Mouse (Mus musculus) kidney, adult 9 months (tissue): ENCODE results near the gene Dus2.
"Not testable (repeated sequence)": the region's sequence is repeated elsewhere in the genome, so short reads cannot be mapped to it uniquely, and the experiment has no call there.

ENCODE experiments used
- DNase-seq: peaks from one replicate; pipeline ENCODE4 v3.0.0; 2022

The Dus2 gene

DNA sequence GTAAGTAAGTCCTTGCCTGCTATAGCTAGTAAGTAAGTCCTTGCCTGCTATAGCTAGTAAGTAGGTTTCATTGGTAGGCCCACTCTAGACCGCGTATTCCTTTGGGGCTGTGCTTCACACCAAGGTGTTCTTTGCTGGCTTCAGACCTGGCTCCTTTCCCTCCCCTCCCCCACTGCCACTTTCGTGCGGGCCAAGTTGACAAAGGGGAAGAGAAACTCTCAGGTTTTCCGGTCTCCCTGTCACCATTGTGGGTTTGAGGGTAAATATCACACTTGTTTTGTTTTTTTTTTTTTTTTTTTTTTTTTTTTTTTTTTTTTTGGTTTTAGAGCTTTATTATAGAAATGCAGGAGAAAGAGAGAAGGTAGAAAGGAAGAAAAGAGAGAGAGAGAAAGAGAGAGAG lies 1.4 kb downstream of the Dus2 start:
- DNase-seq = no peak

- DNase-seq = no peak
These were observed 2.1 kb downstream of the Dus2 start for GRCm38 (mm10) chr8:105993226-105993625.

GRCm38 (mm10) chr8:105996359-105996758 lies 5.2 kb downstream of the Dus2 start:
- DNase-seq = no peak

GRCm38 (mm10) chr8:105998971-105999370 lies 7.8 kb downstream of the Dus2 start:
- DNase-seq = peak; percentile 79

GRCm38 (mm10) chr8:106001908-106002307 lies 10.8 kb downstream of the Dus2 start:
- no peak for DNase-seq

DNA sequence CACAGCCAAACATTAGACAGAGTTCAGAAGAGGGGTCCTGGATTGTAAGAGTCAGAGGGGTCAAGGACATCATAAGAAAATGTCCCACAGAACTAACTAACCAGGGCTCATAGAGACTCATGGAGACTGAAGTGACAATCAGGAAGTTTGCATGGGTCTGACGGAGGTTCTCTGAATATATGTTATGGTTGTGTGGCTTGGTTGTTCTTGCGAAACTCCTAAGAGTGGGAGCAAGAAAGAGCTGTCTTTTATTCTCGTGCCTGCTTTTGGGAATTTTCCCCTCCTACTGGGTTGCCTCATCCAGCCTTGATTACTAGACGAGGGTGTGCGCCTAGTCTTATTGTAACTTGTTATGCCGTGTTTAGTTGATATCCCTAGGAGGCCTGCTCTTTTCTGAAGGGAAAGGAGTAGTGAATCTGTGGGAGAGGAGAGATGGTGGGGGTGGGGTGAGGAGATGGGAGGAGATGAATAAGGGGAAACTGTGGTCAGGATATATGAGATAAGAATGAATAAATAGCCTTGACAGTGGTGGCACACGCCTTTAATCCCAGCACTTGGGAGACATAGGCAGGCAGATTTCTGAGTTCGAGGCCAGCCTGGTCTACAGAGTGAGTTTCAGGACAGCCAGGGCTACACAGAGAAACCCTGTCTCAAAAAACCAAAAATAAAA lies 13.5 kb downstream of the Dus2 start:
- no peak for DNase-seq

DNA sequence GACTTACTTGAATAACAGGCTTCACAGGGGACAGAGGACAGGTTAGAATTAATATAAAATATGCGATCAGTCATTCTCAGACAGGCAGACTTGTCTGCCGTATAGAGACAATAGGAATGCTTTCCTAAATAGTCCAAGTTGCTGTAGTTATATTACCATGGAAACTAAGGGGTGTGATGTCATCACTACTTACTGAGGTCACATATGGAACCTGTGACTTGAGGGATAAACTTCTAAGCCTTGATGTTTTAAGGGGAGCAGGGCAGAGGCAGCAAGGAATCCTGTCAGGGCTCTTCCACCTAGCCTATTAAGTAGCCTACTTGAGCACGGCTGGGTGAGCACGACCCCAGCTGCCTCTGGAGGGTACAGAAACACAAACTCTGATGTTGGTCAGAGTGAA lies 14.7 kb downstream of the Dus2 start, which contains the start of gene Dpep2nb:
Gene Dpep2nb (minus strand): TSS at position 101 of the 400 bp plus-strand sequence.
- DNase-seq = no peak

- DNase-seq = peak; percentile 12
These were observed 15.3 kb downstream of the Dus2 start for GRCm38 (mm10) chr8:106006413-106006812.

GRCm38 (mm10) chr8:106007135-106007534 lies 16.0 kb downstream of the Dus2 start:
- no peak for DNase-seq

GRCm38 (mm10) chr8:106007891-106008290 lies 16.8 kb downstream of the Dus2 start:
- peak; percentile 23 for DNase-seq

GRCm38 (mm10) chr8:106010748-106011642 lies 19.9 kb downstream of the Dus2 start:
- peak; percentile 93 for DNase-seq

GRCm38 (mm10) chr8:106011643-106011986 lies 20.5 kb downstream of the Dus2 start, which contains the start of gene Ddx28:
Gene Ddx28 (minus strand): TSS chr8:106011882.
- no peak for DNase-seq

DNA sequence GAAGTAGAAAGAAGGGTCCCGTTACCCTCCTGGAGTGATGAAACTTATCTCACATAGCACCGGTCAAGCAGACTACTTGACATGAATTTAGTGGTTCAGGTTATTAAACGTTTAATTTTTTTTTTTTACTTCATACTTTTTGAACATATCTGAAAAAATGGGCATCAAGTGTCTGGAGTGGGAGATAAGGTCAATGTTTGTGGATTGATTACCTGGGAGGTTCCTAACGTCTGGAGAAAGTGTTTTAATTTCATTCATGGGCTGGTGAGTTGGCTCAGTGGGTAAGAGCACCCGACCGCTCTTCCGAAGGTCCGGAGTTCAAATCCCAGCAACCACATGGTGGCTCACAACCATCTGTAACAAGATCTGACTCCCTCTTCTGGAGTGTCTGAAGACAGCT lies 21.1 kb downstream of the Dus2 start:
- not testable (repeated sequence) for DNase-seq

DNA sequence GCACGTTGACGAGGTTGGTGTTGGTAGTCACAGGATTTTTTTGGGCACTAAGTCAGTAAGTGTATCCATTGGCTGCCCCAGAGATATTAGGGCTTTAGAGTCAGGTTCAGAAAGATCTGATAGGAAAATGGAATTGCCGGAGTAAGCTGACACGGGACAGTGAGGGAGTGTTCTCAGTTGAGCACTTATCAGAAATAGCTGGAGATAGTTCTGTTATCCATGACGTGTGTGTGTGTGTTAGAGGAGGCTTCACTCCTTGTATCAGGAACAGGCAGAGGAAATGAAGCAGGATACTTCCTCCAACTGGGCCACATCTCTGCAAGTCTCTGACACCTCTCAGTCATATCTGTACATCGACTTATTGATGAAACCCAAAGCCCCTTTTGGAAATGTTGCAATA lies 25.1 kb downstream of the Dus2 start:
- DNase-seq = no peak

GRCm38 (mm10) chr8:106017130-106017529 lies 26.0 kb downstream of the Dus2 start:
- DNase-seq = no peak

DNA sequence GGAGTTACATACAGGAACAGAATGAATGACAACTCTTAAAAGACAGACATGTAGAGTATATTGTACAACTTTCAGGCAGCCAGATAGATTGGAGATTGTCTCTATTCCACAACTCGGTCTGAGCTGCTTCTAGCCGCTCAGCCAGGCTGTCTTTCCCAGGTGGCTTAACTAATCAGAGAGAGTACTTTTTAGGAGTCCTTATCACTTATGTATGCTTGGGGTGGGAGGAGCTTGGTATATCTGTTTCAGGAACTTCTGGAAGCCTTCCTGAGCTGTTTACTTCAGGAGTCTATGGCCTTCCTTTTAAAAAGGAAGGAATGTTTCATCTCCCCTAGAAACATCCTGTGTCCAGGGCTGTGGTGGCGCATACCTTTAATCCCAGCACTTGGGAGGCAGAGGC lies 26.9 kb downstream of the Dus2 start:
- DNase-seq = no peak

- peak; percentile 85 for DNase-seq
These were observed 31.3 kb downstream of the Dus2 start for GRCm38 (mm10) chr8:106022483-106022882.

GRCm38 (mm10) chr8:106038721-106039120 lies 47.6 kb downstream of the Dus2 start:
- DNase-seq = no peak

DNA sequence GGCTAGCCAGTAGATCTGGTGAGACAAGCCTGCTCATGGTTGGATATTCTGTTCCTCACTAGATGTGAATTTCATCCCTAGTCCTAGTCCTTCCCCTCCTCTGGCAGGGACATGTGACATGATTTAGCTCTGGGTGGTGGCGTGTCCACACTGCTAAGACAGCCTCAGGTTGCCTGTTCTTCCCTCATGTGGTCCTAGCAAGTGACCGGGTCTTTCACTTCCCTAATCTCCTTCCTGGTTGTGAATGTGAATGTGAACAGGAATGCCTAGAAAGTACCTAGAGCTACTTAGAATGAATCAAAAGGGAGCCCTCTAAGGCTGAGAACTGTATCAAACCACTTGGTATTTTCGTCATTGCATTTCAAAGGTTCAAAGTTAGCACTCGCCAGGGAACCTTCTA lies 48.5 kb downstream of the Dus2 start:
- no peak for DNase-seq

GRCm38 (mm10) chr8:106040218-106040617 lies 49.1 kb downstream of the Dus2 start:
- no peak for DNase-seq

DNA sequence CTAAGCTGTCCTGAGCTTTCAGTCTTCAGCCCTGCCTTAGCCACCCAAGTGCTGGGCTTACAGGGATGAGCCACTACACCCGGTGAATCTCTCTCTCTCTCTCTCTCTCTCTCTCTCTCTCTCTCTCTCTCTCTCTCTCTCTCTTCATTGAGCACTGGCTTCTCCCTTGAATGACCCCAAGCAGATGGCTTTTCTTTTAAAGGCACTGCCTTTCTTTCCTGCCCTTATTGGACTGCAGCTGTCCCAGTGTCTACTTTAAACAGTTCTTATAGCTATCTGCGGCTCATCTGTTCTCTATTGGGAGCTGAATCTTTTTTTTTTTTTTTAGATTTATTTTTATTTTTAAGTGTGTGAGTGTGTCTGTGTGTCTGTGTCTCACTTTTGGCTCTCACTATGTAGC lies 51.9 kb downstream of the Dus2 start:
- DNase-seq = no peak

DNA sequence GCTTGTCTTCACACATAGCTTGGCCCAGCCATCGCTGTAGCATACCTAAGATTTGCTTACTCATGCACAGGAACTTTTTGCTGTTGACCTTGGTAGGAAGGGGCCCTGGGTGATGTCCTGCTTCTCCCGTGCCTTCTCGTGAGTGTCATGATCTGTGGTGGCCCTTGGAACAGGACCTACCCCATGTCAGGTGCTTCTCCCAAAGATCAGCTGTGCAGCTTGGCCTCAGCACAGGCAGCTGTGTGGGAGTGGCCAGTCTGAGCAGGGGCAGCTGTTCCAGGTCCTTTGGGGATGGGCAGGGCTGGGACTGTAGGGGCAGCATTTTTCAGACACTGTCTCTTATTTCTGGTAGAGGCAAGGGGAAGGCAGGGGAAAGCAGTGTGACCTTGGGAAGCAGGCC lies 53.0 kb downstream of the Dus2 start:
- DNase-seq = no peak

DNA sequence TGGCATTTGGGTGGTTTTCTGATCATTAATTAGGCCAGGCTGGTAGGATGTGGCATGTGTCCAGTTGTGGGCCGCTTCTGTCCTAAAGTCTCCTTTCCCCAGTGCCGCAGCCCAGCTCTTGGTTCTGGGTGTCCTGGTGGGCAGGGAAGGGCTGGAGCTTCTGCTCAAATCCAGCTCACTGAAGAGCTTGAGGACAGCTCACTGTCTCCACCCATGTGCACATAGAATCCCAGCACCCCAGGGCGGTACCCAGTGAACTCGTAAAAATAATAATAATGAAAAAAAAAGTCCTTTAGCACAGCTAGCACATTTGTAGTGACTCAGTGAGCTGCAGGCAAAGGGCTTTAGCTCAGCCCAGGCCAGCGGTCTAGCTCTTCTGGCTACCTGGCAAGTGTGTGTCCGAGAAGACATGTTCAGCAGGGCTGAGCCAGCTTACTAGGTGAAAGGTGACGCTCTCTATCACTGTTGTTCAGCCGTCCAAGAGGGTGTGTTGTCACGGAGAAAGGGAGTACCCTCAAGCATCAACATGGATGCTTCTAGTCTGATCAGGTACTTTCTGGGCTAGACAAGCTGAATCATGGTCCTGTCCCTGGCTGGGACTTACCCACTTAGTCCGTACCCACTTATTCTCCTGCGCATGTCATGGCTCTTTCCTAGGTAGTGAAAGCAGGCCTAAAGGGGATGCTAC lies 55.9 kb downstream of the Dus2 start:
- DNase-seq = no peak
